Mouse (Mus musculus): ENCODE results near the gene Cdc34. TPM values are rescaled to one million over a fixed set of nuclear protein-coding genes. Genes with fewer than 3 reads are reported as not detected.

The Cdc34 gene
- polyA plus RNA-seq, 1 experiment from 2014 or later, result 106 TPM

GRCm38 (mm10) chr10:79672088-79672455 is 9.9 kb upstream of the Cdc34 start:
- H3K9me3 ChIP-seq (ENCODE audit: control insufficient read depth, low read length), result no peaks in the 10 kb centered on the region
- ATAC-seq (ENCODE audit: insufficient number of reproducible peaks, insufficient read depth, low FRiP score, low read depth), result no peak
- no peaks in the 10 kb centered on the region for H3K36me3 ChIP-seq (ENCODE audit: control insufficient read depth, insufficient read depth, low read length)
- 75% methylated on average over 3 of the region's 3 CpGs for WGBS
- peaks cover 9 to 13% of the 10 kb centered on the region in 2 experiments for H3K4me1 ChIP-seq (ENCODE audit: control insufficient read depth in 2 of 2, insufficient read depth in 2 of 2, low read length in 2 of 2)
- no peak overlapping the region for H3K9ac ChIP-seq (ENCODE audit: low read length)
- H3K27me3 ChIP-seq (ENCODE audit: control insufficient read depth, insufficient read depth, low read length), result no peaks in the 10 kb centered on the region
- H3K4me3 ChIP-seq (ENCODE audit: control insufficient read depth in 1 of 2, insufficient read depth in 1 of 2, low read depth in 1 of 2, low read length in 2 of 2), result no peak overlapping the region
- no peak overlapping the region for H3K4me2 ChIP-seq (ENCODE audit: low read length)
- H3K27ac ChIP-seq (replicated peaks in 1 of 2; ENCODE audit: control insufficient read depth in 1 of 2, insufficient read depth in 1 of 2, low read depth in 2 of 2, low read length in 2 of 2), result no peak overlapping the region

DNA sequence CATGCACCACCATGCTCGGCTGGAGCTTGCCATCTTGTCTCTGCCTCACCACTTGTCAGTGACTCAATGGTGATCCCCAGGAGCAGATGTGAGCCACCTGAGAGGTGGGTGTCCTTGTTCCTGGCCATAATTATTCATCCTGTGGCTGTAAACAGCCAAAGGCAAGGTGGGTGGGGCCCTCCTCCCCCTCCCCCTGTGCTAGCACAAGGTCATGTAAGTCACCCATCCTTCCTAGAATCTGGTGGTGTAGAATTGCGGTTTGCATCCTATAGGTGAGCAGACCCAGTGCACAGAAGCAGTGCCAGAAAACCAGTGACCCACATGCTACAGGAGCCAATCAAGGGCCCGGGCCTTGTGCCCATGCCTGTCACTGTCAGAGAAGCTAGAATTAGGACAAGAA is 8.9 kb upstream of the Cdc34 start:
- Histone ChIP-seq H3K27ac (replicated peaks in 1 of 2; ENCODE audit: control insufficient read depth in 1 of 2, insufficient read depth in 1 of 2, low read depth in 2 of 2, low read length in 2 of 2) (no peak overlapping the region), H3K36me3 (ENCODE audit: control insufficient read depth, insufficient read depth, low read length) (no peaks in the 10 kb centered on the region), H3K27me3 (ENCODE audit: control insufficient read depth, insufficient read depth, low read length) (no peaks in the 10 kb centered on the region), H3K9me3 (ENCODE audit: control insufficient read depth, low read length) (no peaks in the 10 kb centered on the region), H3K4me2 (ENCODE audit: low read length) (no peak overlapping the region), H3K9ac (ENCODE audit: low read length) (no peak overlapping the region), H3K4me1 (ENCODE audit: control insufficient read depth in 2 of 2, insufficient read depth in 2 of 2, low read length in 2 of 2) (peaks cover 9 to 13% of the 10 kb centered on the region in 2 experiments), H3K4me3 (ENCODE audit: control insufficient read depth in 1 of 2, insufficient read depth in 1 of 2, low read depth in 1 of 2, low read length in 2 of 2) (no peak overlapping the region)
- 90% methylated on average over 3 of the region's 3 CpGs for WGBS
- ATAC-seq (ENCODE audit: insufficient number of reproducible peaks, insufficient read depth, low FRiP score, low read depth), result no peak

GRCm38 (mm10) chr10:79675346-79676035 is 6.5 kb upstream of the Cdc34 start:
- Histone ChIP-seq H3K9ac (ENCODE audit: low read length) (no peak overlapping the region), H3K4me3 (ENCODE audit: control insufficient read depth in 1 of 2, insufficient read depth in 1 of 2, low read depth in 1 of 2, low read length in 2 of 2) (no peak overlapping the region), H3K27ac (replicated peaks in 1 of 2; ENCODE audit: control insufficient read depth in 1 of 2, insufficient read depth in 1 of 2, low read depth in 2 of 2, low read length in 2 of 2) (no peak overlapping the region), H3K4me1 (ENCODE audit: control insufficient read depth in 2 of 2, insufficient read depth in 2 of 2, low read length in 2 of 2) (peaks cover 3 to 9% of the 10 kb centered on the region in 2 experiments), H3K36me3 (ENCODE audit: control insufficient read depth, insufficient read depth, low read length) (no peaks in the 10 kb centered on the region), H3K9me3 (ENCODE audit: control insufficient read depth, low read length) (no peaks in the 10 kb centered on the region), H3K4me2 (ENCODE audit: low read length) (no peak overlapping the region), H3K27me3 (ENCODE audit: control insufficient read depth, insufficient read depth, low read length) (no peaks in the 10 kb centered on the region)
- whole genome bisulfite sequencing, result 39% methylated on average over 44 of the region's 44 CpGs
- no peak for ATAC-seq (ENCODE audit: insufficient number of reproducible peaks, insufficient read depth, low FRiP score, low read depth)

- ATAC-seq (ENCODE audit: insufficient number of reproducible peaks, insufficient read depth, low FRiP score, low read depth), result no peak
- WGBS, result 31% methylated on average over 11 of the region's 11 CpGs
These were observed 1.1 kb upstream of the Cdc34 start for GRCm38 (mm10) chr10:79680606-79681495.

GRCm38 (mm10) chr10:79682551-79682915 is 538 bp downstream of the Cdc34 start:
- peak overlapping the region; percentile 92 for H3K9ac ChIP-seq (ENCODE audit: low read length)
- H3K27ac ChIP-seq (replicated peaks in 1 of 2; ENCODE audit: control insufficient read depth in 1 of 2, insufficient read depth in 1 of 2, low read depth in 2 of 2, low read length in 2 of 2), result peak overlapping the region; percentile 65 to 88
- H3K4me2 ChIP-seq (ENCODE audit: low read length), result peak overlapping the region; percentile 71
- peaks cover 27 to 39% of the 10 kb centered on the region in 2 experiments for H3K4me1 ChIP-seq (ENCODE audit: control insufficient read depth in 2 of 2, insufficient read depth in 2 of 2, low read length in 2 of 2)
- ATAC-seq (ENCODE audit: insufficient number of reproducible peaks, insufficient read depth, low FRiP score, low read depth), result no peak
- no peaks in the 10 kb centered on the region for H3K9me3 ChIP-seq (ENCODE audit: control insufficient read depth, low read length)
- H3K36me3 ChIP-seq (ENCODE audit: control insufficient read depth, insufficient read depth, low read length), result peaks cover 40% of the 10 kb centered on the region
- H3K27me3 ChIP-seq (ENCODE audit: control insufficient read depth, insufficient read depth, low read length), result no peaks in the 10 kb centered on the region
- WGBS, result 0% methylated on average over 10 of the region's 10 CpGs
- H3K4me3 ChIP-seq (ENCODE audit: control insufficient read depth in 1 of 2, insufficient read depth in 1 of 2, low read depth in 1 of 2, low read length in 2 of 2), result peak overlapping the region; percentile 77 to 88

More at GRCm38 (mm10) chr10:79680606-79681495, 1.1 kb upstream of the Cdc34 start:
- Histone ChIP-seq H3K27ac (replicated peaks in 1 of 2; ENCODE audit: control insufficient read depth in 1 of 2, insufficient read depth in 1 of 2, low read depth in 2 of 2, low read length in 2 of 2) (peak overlapping the region; percentile 79 to 88), H3K4me1 (ENCODE audit: control insufficient read depth in 2 of 2, insufficient read depth in 2 of 2, low read length in 2 of 2) (peaks cover 21 to 27% of the 10 kb centered on the region in 2 experiments), H3K4me3 (ENCODE audit: control insufficient read depth in 1 of 2, insufficient read depth in 1 of 2, low read depth in 1 of 2, low read length in 2 of 2) (peak overlapping the region; percentile 77 to 88), H3K9me3 (ENCODE audit: control insufficient read depth, low read length) (no peaks in the 10 kb centered on the region), H3K36me3 (ENCODE audit: control insufficient read depth, insufficient read depth, low read length) (peaks cover 23% of the 10 kb centered on the region), H3K9ac (ENCODE audit: low read length) (peak overlapping the region; percentile 62), H3K4me2 (ENCODE audit: low read length) (peak overlapping the region; percentile 73), H3K27me3 (ENCODE audit: control insufficient read depth, insufficient read depth, low read length) (no peaks in the 10 kb centered on the region)

DNA sequence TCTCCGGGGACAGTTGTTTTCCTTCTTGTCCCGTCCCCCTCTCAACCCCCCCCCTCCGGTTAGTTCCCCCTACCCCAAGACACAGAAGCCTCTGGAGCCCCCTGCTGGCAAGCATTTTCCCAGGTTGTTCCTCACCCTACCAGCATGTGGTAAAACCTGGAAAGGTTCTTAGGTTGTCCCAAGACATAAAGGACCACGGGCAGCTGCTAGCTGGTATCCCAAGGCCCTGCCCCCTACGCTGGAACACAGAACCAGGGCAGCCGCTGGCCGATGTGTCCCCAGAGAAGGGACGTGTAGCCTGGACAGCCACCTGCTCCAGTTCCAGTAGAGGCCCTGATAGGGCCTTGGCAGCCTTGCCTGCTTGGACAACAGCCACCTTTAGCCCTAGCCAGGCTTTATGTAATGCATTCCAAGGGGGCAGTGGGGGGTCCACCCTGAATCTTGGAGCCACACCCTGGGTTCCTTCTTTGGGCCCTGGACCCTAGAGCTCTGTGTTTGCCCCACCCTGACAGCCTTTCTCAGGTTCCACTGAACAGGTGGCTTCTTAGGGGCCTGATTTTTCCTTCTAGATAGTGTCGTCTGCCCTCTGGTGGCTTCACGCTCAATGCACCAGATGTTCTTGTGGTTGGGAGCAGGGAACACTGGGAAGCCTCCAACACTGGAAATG is 1.1 kb downstream of the Cdc34 start:
- Histone ChIP-seq H3K4me3 (ENCODE audit: control insufficient read depth in 1 of 2, insufficient read depth in 1 of 2, low read depth in 1 of 2, low read length in 2 of 2) (peak overlapping the region; percentile 77 to 88), H3K4me2 (ENCODE audit: low read length) (peak overlapping the region; percentile 71), H3K27ac (replicated peaks in 1 of 2; ENCODE audit: control insufficient read depth in 1 of 2, insufficient read depth in 1 of 2, low read depth in 2 of 2, low read length in 2 of 2) (peak overlapping the region; percentile 68 to 88), H3K9ac (ENCODE audit: low read length) (peak overlapping the region; percentile 92), H3K36me3 (ENCODE audit: control insufficient read depth, insufficient read depth, low read length) (peaks cover 45% of the 10 kb centered on the region), H3K27me3 (ENCODE audit: control insufficient read depth, insufficient read depth, low read length) (no peaks in the 10 kb centered on the region), H3K4me1 (ENCODE audit: control insufficient read depth in 2 of 2, insufficient read depth in 2 of 2, low read length in 2 of 2) (peaks cover 27 to 39% of the 10 kb centered on the region in 2 experiments), H3K9me3 (ENCODE audit: control insufficient read depth, low read length) (no peaks in the 10 kb centered on the region)
- no peak for ATAC-seq (ENCODE audit: insufficient number of reproducible peaks, insufficient read depth, low FRiP score, low read depth)
- WGBS, result under 1% methylated on average over 10 of the region's 10 CpGs

Data from heart, embryonic 14.5 days (tissue).